Mouse (Mus musculus) liver, adult (tissue): ENCODE measurements around the gene Ift22.

Experiments used
- GATA4 ChIP-seq: IDR thresholded peaks from 2 replicates; pipeline ENCODE4 v1.6.1; 2014; ENCODE audit warnings: mild to moderate bottlenecking, low read length; ENCODE audit not compliant: insufficient replicate concordance

Ift22 gene

DNA sequence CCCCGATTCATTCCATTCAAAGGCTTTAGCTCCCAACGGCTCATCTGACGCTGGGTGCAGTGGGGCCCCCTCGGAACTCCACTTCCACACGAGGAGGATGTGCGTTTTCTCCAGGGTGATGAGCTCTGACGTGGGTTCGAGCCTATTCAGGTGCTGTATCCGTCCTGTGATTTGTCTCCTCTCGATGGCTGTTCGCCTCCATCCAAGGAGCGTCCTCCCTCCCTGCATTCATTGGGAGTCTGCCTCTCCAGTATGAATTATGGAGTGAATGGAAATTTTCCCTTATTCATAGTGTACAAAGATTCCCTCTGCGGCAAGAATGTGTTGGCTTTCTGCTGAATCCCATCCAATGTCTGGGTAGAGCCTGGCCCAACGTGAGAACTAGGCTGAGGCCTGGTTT is 23.9 kb downstream of the Ift22 start:
- no peak for TF ChIP-seq GATA4

DNA sequence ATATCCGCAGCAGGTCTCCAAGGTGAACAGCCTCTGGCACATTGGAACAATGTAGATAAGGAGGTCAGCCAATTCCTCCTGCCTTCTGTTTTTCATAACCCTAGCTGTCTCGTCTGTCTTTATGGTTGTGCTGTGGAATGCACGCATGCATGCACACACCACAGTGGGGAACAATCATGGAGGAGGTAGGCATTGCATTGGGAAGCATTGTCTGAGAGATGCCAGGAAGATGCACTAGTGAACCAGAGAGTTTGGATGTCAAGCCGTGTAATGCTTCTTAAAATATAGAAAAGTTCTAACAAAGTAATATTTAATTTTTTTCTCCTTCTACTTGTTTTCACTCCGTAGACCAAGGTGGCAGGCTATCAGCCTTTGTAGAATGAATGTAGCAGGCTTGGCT is 25.0 kb downstream of the Ift22 start:
- TF ChIP-seq GATA4, result no peak

DNA sequence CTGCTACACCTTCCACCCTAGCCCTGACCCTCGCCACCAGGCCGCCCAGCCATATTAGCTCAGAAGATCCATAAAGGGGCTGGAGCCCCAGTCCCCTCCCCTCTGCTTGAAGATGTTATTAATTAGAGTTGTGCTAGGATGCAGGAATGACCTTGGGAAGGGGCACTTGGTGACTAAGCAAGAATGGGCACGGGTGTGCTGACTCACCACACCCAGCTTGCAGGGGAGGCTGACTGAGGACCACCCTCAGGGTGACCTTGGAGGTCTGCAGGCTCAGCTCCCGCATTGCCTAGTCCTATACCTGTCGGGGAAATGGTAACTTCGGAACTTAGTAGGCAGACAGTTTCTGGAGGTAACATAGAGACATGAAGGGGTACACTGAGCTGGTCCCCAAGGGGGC is 26.0 kb downstream of the Ift22 start:
- TF ChIP-seq GATA4, result no peak

DNA sequence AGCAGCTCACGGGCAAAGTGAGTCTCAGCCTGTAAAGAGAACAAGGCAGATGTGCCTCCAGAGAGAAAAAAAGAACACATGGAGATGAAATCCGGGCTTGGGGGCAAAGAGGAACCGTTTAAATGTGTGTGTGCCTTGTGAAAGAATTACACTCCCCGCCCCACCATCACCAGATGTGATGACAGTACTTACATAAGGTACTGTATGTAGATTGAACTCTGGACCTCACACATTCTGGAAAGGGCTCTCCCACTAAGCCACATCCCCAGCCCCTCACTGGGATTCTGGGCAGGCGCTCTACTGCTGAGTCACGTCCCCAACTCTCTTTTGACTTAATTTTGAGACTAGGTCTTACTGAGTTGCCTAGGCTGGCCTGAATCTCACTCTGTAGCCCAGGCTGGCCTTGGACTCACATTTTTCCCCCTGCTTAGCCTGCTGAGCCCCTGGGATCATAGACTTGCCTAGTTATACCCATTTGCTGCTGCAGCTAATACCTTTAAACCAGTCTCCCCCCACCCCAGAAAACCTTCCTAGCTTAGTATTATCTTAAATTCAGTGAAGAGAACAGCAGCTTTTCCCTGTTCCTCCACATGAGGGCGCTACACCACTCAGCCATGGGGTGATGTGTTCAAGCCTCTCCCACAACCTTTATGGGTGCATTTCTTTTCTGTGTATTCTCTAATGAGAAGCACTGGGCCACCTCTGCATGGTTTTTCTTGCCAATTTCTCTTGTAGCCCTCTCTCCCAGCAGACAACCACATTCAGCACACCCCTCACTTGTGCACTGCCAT is 28.1 kb downstream of the Ift22 start:
- no peak for TF ChIP-seq GATA4

DNA sequence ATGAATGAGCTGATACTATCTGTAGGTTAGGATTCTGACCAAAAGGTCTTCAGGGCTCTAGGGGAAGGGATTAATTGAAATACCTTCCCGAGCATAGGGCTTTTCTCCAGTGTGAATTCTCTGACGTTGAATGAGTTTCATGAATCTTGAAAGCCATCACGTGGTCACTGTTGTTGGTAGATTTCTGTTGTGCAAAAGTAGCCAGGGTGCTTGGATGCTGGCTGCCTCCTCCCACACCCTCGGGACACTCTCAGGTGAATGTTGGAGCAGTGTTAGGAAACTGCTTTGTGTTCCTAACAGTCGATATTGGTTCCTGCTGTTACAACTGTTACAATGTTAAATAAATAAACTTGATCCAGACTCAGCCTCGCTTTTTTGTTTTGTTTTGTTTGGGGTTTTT is 28.8 kb downstream of the Ift22 start:
- TF ChIP-seq GATA4, result no peak

DNA sequence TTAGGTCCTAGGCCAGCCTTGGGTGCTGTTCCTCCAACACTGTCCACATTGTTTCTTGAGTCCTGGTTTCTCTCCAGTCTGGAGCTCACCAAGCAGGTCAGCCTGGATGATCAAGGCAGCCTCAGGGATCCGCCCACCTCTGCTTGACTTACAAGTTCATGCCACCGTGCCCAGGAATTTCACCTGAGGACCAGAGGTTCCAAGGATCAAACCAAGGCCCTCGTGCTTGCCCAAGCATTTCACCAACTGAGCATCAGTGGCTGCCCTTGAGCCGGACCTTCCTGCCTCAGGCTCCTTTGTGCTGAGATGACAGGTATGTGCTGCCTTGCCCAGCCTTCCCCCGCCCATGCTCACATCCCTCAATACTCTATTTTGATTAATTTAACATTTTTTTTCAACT is 29.7 kb downstream of the Ift22 start:
- TF ChIP-seq GATA4, result no peak

DNA sequence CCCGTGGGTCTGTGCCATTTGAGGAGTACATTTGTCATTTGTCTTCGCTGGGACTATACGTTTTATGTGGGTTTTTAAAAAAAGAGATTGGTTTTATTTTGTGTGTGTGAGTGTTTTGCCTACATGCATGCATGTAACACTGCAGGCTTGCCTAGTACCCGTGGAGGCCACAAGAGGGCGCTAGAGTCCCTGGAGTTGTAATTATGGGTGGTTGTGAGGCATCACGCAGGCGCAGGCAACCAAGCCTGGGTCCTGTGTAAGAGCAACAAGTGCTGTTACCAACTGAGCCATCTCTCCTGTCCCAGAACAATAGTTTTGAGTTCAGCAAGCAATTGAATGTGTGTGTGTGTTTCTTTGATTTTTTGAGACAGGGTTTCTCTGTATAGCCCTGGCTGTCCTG is 31.3 kb downstream of the Ift22 start:
- no peak for TF ChIP-seq GATA4

DNA sequence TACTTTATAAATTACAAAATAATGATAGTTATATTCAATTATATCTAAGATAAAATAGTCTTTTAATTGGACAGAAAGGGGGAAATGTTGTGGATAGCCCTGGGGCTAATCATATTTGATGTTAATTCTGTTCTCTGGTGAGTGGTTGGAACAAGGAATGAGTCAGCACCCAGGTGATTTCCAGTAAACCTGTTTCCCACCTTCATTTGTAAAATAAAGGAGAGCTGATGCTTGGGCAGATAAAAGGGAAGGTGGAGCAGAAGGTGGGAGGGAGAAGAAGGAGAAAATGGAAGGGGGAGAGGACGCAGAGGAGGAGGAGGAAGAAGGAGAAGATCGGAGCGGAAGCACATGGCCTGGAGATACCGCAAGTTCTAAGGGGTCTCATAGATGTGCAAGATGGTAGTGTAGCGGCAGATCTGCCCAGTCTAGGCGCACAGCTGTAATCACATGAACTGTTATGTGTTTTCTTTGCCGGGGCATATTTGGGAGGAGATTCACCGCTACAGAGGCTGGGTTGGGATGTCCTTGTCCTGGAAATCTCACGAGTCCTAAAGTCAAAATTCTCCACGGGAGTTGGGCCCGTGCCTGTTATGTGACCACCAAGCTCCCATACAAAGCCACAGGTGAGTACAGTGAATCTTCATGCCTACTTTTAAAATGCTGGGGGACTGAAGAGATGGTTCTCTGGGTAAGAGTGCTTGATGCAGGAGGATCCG is 33.1 kb downstream of the Ift22 start:
- no peak for TF ChIP-seq GATA4

DNA sequence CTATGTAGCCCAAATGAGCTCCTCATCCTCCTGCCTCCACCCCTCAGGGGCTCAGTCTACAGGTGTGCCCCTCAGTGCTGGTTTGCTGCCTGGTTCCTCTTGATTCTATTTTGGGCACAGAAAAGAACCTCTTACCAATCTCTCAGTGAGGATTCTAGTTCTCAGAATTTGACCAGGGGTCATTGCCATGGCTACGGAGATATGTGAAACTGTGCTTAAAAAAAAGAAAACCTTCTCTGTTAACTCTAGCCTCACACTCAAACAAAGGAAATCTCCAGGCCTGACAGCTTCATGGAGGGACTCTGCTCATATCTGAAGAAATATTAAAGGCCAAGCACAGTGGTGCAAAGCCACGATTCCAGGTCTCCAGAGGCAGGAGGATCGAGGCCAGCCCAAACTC is 34.8 kb downstream of the Ift22 start:
- no peak for TF ChIP-seq GATA4

DNA sequence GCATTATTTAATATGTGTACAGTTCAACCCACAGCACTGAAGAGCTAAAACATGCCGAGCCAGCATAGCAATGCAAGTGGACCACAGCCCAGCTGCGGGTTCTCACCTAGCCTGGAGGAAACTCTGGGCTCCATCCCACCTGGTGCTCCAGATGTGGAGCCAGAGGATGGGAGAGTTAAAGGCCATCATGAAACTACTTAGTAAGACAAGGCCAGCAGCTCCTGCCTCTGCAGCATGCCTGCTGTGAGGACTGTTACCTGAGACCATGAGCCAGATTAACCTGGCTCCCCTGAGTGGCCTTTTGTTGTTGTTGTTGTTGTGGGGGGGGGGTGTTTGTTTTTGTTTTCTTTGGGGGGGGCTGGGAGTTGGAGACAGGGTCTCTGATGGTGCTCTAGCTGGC is 35.4 kb downstream of the Ift22 start:
- TF ChIP-seq GATA4, result no peak

DNA sequence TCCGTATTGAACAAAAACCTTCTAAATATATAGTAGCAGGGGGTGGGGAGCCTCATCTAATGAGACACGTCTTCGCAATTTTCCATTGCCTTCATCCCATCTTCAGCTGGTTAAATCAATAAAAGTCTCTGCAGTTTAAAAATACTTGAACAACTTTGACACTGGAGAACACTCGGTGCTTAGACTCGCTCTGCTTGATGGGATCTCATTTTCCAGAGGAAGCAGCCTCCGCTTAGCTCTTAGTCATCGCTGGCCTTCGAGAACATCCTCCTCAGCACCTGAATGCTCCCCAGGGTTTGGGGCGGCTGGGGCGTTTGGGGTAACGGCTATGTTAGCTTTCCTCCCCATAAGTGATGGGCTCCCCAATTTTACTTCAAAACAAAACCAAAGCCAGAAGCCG is 37.1 kb downstream of the Ift22 start:
- TF ChIP-seq GATA4, result no peak

DNA sequence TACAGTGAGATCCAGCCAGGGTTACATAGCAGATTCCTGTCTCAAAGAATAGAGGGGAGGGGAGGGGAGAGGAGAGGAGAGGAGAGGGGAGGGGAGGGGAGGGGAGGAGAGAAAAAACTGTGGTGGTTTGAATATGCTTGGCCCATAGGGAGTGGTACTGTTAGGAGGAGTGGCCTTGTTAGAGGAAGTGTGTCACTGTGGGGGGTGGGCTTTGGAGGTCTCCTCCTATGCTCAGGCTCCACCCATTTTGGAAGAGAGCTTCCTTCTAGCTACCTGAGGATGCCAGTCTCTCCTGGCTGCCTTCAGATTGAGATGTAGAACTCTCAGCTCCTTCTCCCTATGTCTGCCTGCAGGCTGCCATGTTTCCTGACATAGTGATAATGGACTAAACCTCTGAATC is 39.9 kb downstream of the Ift22 start:
- no peak for TF ChIP-seq GATA4

DNA sequence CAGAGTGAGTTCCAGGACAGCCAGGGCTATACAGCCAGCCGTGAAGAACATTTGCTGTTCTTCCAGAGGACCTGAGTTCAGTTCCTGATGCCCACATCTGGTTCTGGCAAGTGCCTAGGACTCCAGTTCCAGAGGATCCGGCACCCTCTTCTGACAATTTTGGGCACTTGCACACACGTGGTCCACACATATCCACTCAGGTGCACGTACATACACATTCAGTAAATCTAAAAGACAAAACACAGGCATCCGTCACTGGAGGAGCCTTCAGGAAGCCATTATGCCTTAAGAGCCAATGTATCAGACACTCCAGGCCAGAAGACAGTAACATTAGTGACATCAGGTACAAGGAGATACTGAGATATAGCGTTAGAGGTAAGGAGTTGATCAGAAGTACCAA is 42.6 kb downstream of the Ift22 start:
- TF ChIP-seq GATA4, result no peak

DNA sequence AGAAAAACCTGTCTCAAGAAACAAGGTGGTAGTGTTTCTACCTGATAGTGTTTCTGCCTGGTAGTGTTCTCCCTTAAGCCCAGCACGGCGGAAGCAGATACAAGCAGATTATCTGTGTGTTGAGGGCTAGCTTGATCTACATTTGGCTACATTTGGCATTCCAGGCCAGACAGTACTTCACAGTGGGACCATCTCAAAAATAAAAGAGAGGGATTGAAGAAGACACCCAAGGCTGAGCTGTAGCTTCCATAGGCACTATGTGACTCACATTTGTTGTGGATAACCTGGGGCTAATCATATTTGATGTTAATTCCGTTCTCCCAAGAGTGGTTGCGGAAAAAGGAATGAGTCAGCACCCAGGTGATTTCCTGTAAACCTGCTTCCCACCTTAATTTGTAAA is 44.2 kb downstream of the Ift22 start:
- TF ChIP-seq GATA4, result no peak

DNA sequence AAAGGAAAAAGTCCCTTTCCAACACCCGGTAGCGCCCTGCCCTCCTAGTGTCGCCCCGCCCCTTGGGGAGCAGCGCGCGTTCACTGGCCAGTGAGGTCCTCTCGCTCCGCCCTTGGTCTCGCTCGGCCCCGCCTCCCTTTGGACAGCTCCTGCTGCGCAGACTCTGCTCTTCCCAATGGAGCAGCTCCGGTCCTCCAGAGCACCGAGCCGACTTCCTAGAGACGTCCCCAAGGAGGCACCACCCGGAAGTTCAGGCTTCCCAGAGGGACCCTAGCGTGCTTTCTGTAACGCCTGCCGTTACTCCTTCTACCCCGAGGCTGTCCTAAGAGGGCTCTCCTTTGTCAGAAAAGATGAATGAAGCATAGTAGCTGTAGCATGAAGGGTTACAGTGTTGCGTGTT is 45.1 kb downstream of the Ift22 start, which contains the start of gene Fis1:
Fis1 (plus strand) TSS at position 261 of the 400 bp plus-strand sequence.
- TF ChIP-seq GATA4, result no peak

DNA sequence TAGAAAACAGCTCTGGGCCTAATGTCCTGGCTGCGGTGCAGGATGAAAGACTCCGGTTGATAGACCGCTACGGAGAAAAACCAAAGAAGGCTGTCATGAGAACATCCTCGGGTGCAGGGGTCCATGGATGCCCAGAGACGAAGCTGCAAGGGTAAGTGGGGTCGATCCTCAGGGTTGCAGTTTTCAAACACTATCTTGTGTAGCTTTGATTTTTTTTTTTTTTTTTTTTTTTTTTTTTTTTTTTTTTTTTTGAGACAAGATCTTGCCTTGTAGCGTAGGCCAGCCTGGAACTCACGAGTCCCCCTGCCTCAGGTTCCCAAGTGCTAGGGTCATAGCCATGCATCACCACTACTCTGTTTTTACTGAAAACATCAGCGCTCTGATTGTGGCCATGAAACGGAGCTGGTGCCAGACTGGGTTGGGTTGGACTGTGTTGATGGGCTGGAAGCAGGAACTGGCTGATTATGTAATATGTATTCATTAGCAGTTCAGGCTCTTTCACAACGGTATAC is 45.5 kb downstream of the Ift22 start:
- TF ChIP-seq GATA4, result no peak

DNA sequence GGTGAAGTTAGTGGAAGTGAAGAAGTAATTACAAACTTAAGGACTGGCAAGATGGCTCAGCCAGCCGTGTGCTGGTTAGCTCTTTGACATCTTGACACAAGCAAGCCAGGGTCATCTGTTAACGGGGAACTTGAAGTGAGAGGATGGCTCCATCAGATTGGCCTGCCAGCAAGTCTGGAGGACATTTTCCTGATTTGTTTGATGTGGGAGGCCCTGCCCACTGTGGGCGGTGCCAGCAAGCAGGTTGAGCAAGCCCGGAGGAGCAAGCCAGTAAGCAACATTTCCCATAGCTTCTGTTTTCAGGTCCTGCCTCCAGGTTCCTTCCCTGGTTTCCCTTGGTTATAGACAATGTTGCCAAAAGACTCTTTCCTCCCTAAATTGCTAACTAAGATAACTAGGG is 47.7 kb downstream of the Ift22 start:
- no peak for TF ChIP-seq GATA4

DNA sequence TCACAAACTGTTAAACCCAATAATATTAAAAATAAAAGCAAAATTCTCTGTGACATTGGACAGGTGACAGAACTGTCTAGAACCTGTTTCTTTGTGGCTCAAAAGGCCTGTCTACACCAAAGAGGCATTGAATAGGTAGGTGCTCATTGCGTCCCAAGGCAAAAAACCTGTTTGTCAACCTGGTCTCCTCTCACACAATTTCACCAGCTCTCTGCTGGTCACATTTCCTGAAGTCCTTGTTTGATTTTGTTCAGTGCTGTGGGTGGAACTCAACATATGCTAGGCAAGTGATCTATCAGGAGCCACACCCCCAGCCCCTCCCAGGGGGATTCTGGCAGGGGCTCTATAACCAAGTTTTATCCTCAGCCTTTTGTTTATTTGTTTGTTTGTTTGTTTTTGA is 49.3 kb downstream of the Ift22 start:
- no peak for TF ChIP-seq GATA4
